Mouse (Mus musculus) G1E (cell line): ENCODE data around the gene Fhit.

Experiments used
- CTCF ChIP-seq: IDR thresholded peaks from 2 replicates; pipeline ENCODE4 v1.5.1; 2012; ENCODE audit warnings: low read depth, low read length, inconsistent platforms, mixed read lengths
- GATA1 ChIP-seq: IDR thresholded peaks from 2 replicates; pipeline ENCODE4 v1.6.1; 2012; ENCODE audit warnings: borderline replicate concordance, low read length, inconsistent platforms, mixed read lengths
- TAL1 ChIP-seq: conservative IDR thresholded peaks from 2 replicates; pipeline ENCODE4 v1.6.1; 2012; ENCODE audit warnings: low read depth, low read length, inconsistent platforms, mixed read lengths

GRCm38 (mm10) chr14:9793403-9793802, 1368.4 kb downstream of the Fhit start:
- TF ChIP-seq GATA1, result no peak
- no peak for TF ChIP-seq CTCF
- TF ChIP-seq TAL1, result no peak
